Mouse (Mus musculus) splenic B cell, adult 2 months (primary cell): ENCODE measurements around the gene Tmem207.

Experiments used
- DNase-seq: peaks from one replicate; pipeline ENCODE4 v3.0.0-alpha.2; 2011; ENCODE audit warnings: low read depth, low spot score
- H3K27me3 ChIP-seq: 2 replicates; pipeline ENCODE4 v1.6.1; 2012; ENCODE audit warnings: mild to moderate bottlenecking, low read length, moderate library complexity, mixed read lengths; ENCODE audit not compliant: control insufficient read depth, poor library complexity, insufficient read depth, severe bottlenecking
- H3K36me3 ChIP-seq: 2 replicates; pipeline ENCODE4 v1.6.1; 2012; ENCODE audit warnings: mild to moderate bottlenecking, low read length, moderate library complexity, mixed read lengths; ENCODE audit not compliant: control insufficient read depth, poor library complexity, insufficient read depth, severe bottlenecking

Tmem207 gene

DNA sequence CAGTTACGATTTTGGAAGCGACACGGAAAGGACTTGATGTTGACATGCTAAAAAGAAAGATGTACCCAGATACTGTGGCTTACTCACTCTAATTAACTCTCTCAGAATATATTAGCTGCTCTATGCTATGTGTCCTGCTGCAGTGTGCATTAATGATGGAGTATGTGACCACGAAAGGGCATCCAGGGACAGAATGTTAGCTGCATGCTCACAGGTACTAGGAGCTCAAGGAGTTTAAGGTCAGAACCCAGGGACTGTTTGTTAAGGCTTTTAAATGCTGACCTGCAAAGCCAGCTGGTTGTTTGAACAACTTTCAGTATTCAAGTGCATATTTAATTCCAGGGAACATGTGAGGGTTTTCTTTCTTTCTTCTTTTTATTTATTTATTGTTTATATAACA, at the start of gene Tmem207:
Gene Tmem207, minus strand, starts transcription at position 101 of the 400 bp plus-strand sequence.
- Histone ChIP-seq H3K36me3 (no peaks in the 10 kb centered on the region), H3K27me3 (no peaks in the 10 kb centered on the region)
- no peak for DNase-seq

DNA sequence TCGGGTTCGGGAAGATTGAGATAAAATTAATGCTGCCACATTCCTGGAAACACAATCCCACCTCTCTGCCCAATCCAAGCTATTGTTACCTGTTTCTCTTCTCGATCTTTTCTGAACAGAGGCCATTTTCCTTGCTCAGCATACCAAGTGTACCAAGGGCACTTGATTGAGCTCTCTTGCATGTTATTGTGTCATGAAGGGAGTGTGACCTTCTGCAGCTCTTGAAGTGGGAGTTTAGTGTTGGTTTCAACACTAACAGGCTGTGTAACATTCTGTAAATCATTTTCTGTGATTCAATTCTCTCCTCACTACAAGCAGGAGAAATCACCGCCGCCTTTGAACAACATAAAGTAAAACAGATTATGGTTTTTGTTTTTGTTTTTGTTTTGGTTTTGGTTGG, 47.6 kb upstream of the Tmem207 start:
- DNase-seq, result no peak
- Histone ChIP-seq H3K36me3 (no peaks in the 10 kb centered on the region), H3K27me3 (no peaks in the 10 kb centered on the region)

- H3K27me3 ChIP-seq, result no peaks in the 10 kb centered on the region
- H3K36me3 ChIP-seq, result no peaks in the 10 kb centered on the region
- DNase-seq, result no peak
Measured at GRCm38 (mm10) chr16:26571836-26572235, 45.3 kb upstream of the Tmem207 start.

DNA sequence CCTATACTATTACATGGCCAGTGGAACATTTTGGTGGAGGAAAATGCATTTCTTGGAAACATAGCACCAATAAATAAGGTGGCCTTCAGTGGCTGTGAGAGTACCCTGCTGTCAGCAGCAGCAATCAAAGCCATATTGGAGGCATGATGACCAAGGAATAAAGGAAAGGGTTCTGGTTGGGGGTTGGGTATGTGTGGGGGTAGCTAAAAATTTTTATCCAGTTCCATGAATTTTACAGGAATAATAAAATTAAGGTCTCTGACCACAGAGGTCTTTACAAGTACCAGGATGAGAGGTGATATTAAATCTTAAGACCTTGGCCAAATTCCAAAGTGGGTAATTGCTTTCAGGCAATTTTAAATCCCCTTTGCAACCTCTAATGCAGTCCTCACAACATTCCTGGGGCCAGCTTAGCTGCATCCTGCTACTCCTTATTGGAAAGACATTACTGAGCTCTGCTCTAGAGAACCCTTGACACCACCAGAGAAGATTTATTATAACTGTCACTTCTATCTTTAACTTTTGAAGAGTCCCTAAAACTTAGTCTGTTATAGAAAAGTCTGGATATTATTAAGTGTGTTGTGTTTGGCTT, 42.9 kb upstream of the Tmem207 start:
- Histone ChIP-seq H3K36me3 (no peaks in the 10 kb centered on the region), H3K27me3 (no peaks in the 10 kb centered on the region)
- no peak for DNase-seq

DNA sequence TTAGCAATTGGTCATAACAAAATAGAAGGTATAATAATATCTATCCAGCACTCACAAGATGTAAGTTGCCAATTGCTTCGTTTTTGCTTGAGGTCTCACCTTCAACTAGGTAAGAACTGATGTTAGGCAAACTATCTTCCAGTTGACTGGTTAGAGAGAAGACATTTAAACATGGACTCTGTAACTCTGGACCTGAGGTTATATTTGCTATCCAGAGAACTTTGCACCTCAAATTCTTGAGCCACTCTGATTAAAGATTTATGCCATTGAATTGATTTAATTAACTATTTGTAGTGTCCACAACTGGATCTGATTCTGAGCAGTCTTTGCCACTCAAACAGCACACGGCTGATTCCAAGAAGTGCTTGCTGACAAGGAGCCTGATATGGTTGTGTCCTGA, 36.2 kb upstream of the Tmem207 start:
- Histone ChIP-seq H3K36me3 (no peaks in the 10 kb centered on the region), H3K27me3 (no peaks in the 10 kb centered on the region)
- DNase-seq, result no peak

DNA sequence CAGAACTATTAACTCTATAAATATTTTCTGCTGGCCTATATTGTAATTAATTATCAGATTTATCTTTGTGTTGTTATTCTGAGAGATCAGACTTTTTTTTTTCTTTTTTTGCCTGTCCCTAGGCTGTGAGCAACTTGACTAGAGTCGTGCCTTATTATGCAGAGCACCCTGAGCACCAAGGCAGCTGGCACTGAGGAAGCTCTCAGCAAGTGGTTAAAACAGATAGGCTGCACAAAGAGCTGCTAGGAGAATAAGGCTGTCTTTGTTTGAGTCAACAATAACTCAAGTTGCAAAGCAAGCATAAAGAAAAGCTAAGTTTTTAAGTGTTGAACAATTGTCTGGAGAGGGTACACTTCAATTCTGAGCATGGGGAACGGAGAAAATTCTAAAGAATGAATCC, 35.2 kb upstream of the Tmem207 start:
- Histone ChIP-seq H3K36me3 (no peaks in the 10 kb centered on the region), H3K27me3 (no peaks in the 10 kb centered on the region)
- no peak for DNase-seq

- Histone ChIP-seq H3K36me3 (no peaks in the 10 kb centered on the region), H3K27me3 (no peaks in the 10 kb centered on the region)
- DNase-seq, result no peak
Measured at GRCm38 (mm10) chr16:26558797-26559196, 32.2 kb upstream of the Tmem207 start.

DNA sequence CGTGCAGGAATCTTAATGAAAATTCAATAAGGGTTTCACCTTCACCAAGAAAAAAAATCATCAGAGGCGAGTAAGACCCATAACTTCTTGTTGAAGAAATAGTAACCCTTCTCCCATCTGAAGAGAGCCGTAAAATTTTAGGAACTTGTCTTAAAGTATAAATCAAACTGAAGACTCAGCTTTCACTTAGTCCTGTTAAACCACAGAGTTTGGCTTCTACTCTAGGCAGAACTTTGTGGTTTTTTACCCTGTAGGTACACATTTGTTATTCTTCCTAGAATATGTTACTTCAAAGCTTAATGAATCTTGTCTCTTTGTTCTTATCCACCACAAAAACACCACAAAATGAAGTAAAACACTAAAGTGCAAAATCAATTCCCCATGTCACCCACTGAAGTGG, 25.7 kb upstream of the Tmem207 start:
- H3K27me3 ChIP-seq, result no peaks in the 10 kb centered on the region
- no peaks in the 10 kb centered on the region for H3K36me3 ChIP-seq
- no peak for DNase-seq

DNA sequence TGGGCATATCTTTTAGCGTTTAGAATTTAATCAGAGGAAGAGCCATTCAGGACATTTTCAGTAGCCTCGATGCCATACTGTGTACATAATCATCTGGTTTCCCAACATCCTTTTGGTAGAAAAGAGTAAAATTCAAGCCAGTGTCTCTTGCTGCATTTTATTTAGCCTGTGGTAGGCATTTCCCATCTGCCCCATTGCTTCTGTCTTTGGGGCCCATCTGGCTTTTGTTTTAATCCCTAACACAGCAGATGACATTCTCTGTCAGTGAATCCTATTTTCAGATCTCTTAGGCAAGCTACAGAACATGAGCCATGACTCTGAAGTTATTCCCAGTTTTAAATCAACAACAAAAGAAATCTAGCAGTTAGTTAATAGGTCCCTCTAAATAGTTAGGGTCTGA, 22.7 kb upstream of the Tmem207 start:
- Histone ChIP-seq H3K36me3 (no peaks in the 10 kb centered on the region), H3K27me3 (no peaks in the 10 kb centered on the region; the same call in 1 of the 2 replicates)
- no peak for DNase-seq

GRCm38 (mm10) chr16:26546879-26547206, 20.3 kb upstream of the Tmem207 start:
- H3K36me3 ChIP-seq, result no peaks in the 10 kb centered on the region
- H3K27me3 ChIP-seq, result no peaks in the 10 kb centered on the region; the same call in 1 of the 2 replicates
- DNase-seq, result no peak

DNA sequence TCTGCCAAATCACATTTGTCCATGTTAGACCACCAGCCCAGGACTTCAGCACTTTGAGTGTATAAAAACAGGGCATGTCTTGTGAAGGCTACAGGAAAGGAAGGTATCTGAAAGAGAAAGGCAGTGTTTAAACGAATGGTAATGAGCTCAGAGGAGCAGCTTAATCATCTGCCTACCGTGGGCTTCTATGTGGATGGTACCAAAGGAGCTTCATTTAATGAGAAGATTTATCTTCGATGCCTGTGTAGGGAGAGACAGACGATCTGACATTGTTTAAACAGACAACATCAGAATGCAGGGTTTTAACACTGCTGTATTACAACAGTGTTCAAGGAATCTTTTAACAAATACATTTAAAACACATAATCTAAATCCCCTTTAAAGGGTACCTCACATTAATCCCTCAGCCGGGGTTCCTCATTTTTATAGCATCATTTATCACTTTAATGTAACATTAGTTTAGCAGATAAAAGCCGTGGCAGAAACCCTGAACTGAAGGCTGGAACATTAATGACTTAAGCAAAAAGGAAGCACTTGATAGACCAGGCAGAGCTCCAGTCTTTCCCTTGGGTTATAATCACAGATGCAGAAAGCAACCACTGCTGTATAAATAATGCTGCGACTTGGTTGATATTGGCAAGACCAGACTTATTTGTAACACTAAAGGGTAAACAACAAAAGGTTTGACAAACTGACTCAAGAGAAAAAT, 19.8 kb upstream of the Tmem207 start:
- Histone ChIP-seq H3K36me3 (no peaks in the 10 kb centered on the region), H3K27me3 (no peaks in the 10 kb centered on the region; the same call in 1 of the 2 replicates)
- DNase-seq, result no peak

GRCm38 (mm10) chr16:26532287-26532686, 5.7 kb upstream of the Tmem207 start:
- Histone ChIP-seq H3K36me3 (no peaks in the 10 kb centered on the region), H3K27me3 (no peaks in the 10 kb centered on the region)
- no peak for DNase-seq

DNA sequence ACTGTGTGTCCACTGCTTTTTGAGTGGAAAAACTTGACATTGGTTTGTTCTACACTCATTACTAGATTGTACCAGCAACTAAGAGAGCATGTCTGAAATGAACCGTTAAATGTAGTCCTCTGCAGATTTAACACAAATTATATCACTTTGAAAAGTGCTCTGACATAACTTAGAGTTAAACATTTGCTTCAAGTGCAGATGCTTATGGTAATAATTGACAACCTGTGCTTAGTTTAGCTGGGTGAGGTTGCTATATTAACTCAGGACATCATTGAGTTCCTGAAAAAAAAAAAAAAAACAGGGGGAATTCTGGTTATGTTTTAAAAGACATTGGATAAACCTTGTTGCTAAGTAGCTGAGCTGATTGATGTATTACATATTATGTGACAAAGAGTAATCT, 3.9 kb upstream of the Tmem207 start:
- no peak for DNase-seq
- Histone ChIP-seq H3K27me3 (no peaks in the 10 kb centered on the region), H3K36me3 (no peaks in the 10 kb centered on the region)

- Histone ChIP-seq H3K36me3 (no peaks in the 10 kb centered on the region), H3K27me3 (no peaks in the 10 kb centered on the region)
- no peak for DNase-seq
Measured at GRCm38 (mm10) chr16:26527931-26528666, 1.5 kb upstream of the Tmem207 start.

- DNase-seq, result no peak
- Histone ChIP-seq H3K27me3 (no peaks in the 10 kb centered on the region), H3K36me3 (no peaks in the 10 kb centered on the region)
Measured at GRCm38 (mm10) chr16:26525832-26526231, 737 bp downstream of the Tmem207 start.
